Mouse (Mus musculus) intestine, postnatal 0 days (tissue): ENCODE measurements at regions not wholly inside any gene's neighbourhood (a gene's known extent, or its start where the extent isn't known, plus 50 kb on each side); places are given as distances from the start of the nearest gene placed in this dataset.

Source experiments
- ATAC-seq: fragments of 200-750 bp; cut with Nextera tagmentation; 2 replicates; pipeline ENCODE4 v1.8.0; 2017; ENCODE audit warnings: mild to moderate bottlenecking, moderate TSS enrichment, moderate library complexity
- H3K27ac ChIP-seq: fragments of 300-500 bp; sonication (generic); 2 replicates; pipeline ENCODE4 v1.5.1; 2014; ENCODE audit warnings: mild to moderate bottlenecking, low read depth, low read length, moderate library complexity
- H3K27me3 ChIP-seq: fragments of 300-500 bp; sonication (generic); replicated peaks from 2 replicates; pipeline ENCODE4 v1.6.1; 2014; ENCODE audit warnings: low read length, mixed read lengths; ENCODE audit not compliant: control insufficient read depth, insufficient read depth
- H3K36me3 ChIP-seq: fragments of 300-500 bp; sonication (generic); 2 replicates; pipeline ENCODE4 v1.6.1; 2014; ENCODE audit warnings: mild to moderate bottlenecking, moderate library complexity; ENCODE audit not compliant: control insufficient read depth, insufficient read depth
- H3K4me1 ChIP-seq: fragments of 300-500 bp; sonication (generic); replicated peaks from 2 replicates; pipeline ENCODE4 v1.6.1; 2014; ENCODE audit warnings: antibody characterized with exemption, low read length, mixed read lengths; ENCODE audit not compliant: control insufficient read depth, insufficient read depth
- H3K4me2 ChIP-seq: fragments of 300-500 bp; sonication (generic); replicated peaks from 2 replicates; pipeline ENCODE4 v1.6.1; 2014; ENCODE audit warnings: low read depth, mild to moderate bottlenecking, moderate library complexity
- H3K4me3 ChIP-seq: fragments of 300-500 bp; sonication (generic); 2 replicates; pipeline ENCODE4 v1.5.1; 2014; ENCODE audit warnings: low read depth, low read length
- H3K9ac ChIP-seq: fragments of 300-500 bp; sonication (generic); 2 replicates; pipeline ENCODE4 v1.6.1; 2014; ENCODE audit warnings: mild to moderate bottlenecking, low read depth, low read length
- H3K9me3 ChIP-seq: fragments of 300-500 bp; sonication (generic); 2 replicates; pipeline ENCODE4 v1.6.1; 2016; ENCODE audit warnings: mixed run types; ENCODE audit not compliant: control insufficient read depth
- CTCF ChIP-seq: sonication (generic); IDR thresholded peaks from 2 replicates; pipeline ENCODE4 v1.5.1; 2016; ENCODE audit warnings: low read depth, mild to moderate bottlenecking, control low read depth, antibody characterized with exemption, moderate library complexity
- WGBS: fragments of 180-500 bp; shearing (Covaris S2); extraction: QIAGEN DNeasy Blood & Tissue Kit; methylation state at CpG from one replicate; pipeline ENCODE4 v1.1.7; 2014; 5-methylcytosine and 5-hydroxymethylcytosine counted together

DNA sequence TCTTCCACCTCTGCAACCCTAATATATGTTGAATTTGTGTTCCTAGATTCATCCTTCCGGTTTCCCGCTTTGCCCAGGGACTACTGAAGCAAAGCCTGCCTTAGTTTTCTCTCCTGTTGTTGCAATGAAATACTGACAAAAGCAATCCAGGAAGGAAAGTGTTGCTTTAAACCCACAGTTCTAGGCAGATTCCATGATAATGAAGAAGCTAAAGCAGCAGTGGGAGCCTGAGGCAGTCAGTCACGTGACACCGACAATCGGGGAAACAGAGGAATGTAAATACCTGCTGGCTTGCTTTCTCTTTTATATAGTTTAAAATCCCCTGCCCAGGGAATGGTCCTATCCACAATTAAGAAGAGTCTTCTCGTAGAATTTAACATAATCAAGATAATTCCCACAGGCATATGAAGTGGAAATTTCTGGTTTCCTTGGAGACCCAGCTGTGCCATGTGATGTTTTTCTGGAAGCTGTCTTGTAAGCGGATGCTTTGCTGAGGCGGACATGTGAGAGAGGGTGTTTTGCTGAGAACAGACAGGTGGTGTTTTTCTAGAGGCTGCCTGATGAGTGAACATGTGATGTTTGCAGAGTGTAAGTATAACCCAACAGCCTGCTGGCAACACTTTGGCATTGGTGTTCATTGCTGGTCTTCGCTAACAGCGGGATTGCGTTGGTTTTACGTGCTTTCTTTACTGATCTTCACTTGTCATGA lies 398.0 kb downstream of the Prim2 start:
- 50% methylated on average over 12 of the region's 12 CpGs for WGBS
- no peaks in the 10 kb centered on the region for H3K9me3 ChIP-seq
- peak overlapping the region; percentile 10; the same call in 1 of the 2 replicates for H3K4me2 ChIP-seq
- no peak for TF ChIP-seq CTCF
- H3K36me3 ChIP-seq, result no peaks in the 10 kb centered on the region
- H3K4me1 ChIP-seq, result no peaks in the 10 kb centered on the region
- no peak overlapping the region for H3K4me3 ChIP-seq
- no peak overlapping the region for H3K27ac ChIP-seq
- ATAC-seq, result no peak
- H3K27me3 ChIP-seq, result no peaks in the 10 kb centered on the region
- H3K9ac ChIP-seq, result no peak overlapping the region

DNA sequence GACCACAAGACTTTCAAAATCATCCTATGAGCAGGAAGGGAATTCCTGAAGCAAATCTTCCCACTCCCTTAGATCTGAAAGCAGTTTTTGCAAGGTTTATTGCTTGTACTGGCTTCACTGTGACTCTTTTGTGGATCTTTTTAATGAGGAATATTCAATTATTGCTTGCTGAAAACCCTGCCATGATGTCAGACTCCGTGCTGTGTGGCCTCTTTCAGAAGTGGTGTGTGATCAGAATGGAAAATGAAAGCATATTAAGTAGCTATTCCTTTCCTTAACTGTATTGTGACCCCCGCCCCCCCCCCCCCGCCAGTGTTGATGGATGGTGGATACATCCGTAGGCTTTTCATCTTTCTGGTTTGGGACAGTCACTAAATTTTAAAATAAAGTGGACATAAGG lies 400.4 kb downstream of the Prim2 start:
- Histone ChIP-seq H3K4me2 (no peak overlapping the region), H3K27ac (no peak overlapping the region), H3K9me3 (no peaks in the 10 kb centered on the region), H3K27me3 (no peaks in the 10 kb centered on the region), H3K36me3 (no peaks in the 10 kb centered on the region), H3K4me1 (no peaks in the 10 kb centered on the region), H3K4me3 (no peak overlapping the region), H3K9ac (no peak overlapping the region)
- 77% methylated on average over 4 of the region's 4 CpGs for WGBS
- no peak for ATAC-seq
- TF ChIP-seq CTCF, result no peak

DNA sequence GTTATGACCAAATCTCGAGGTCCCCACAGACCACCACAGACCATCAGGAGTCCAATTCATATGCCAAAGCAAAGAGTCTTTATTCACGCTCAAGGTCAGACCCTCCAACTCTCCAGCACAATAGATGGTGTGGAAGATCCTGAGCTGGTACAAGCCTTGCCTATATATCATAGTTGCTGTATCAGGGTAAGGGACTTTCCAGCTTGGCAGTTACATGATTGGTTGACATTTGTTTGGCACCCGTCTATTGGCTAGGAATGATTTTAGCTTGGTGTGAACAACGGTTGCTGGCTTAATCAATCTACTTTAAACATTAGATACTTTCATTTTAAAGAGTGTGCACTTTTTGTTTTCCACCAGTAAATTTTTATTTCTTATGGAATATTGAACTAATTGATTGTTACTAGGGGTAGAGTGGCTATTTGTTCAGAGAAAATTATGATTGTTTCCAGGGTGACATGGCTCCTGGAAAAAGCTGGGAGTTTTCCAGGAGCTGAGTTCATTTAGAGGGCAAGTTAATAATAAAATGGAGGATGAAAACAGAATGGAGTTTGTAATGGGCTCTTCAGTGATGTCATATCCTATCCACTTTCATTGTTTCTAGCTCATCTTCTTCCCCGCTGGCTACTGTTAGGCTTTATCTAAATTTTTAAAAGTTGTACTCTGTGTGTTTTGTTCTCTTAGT lies 403.7 kb downstream of the Prim2 start:
- WGBS, result 66% methylated on average over 5 of the region's 5 CpGs
- no peaks in the 10 kb centered on the region for H3K36me3 ChIP-seq
- no peak overlapping the region for H3K27ac ChIP-seq
- no peak overlapping the region for H3K9ac ChIP-seq
- H3K4me1 ChIP-seq, result no peaks in the 10 kb centered on the region
- TF ChIP-seq CTCF, result no peak
- H3K4me2 ChIP-seq, result no peak overlapping the region
- no peak for ATAC-seq
- no peaks in the 10 kb centered on the region for H3K27me3 ChIP-seq
- H3K4me3 ChIP-seq, result no peak overlapping the region
- no peaks in the 10 kb centered on the region for H3K9me3 ChIP-seq

DNA sequence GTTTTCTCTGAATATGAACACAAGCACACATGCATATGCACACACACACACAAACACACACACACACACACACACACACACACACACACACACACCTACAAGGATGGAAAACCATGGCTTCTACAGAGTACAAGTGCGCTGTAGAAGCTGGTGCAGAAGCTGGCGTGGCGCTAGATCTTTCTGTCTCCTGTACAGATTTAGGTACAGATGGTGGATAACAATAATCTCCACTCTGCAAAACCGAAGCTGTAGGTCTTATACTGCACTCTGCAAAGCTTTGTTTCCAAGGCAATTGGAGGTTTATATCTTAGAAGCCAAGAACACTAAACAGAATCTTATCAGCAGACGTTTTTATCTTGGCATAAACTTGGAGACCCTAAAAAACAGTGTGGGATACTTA lies 420.1 kb downstream of the Prim2 start:
- Histone ChIP-seq H3K4me1 (no peaks in the 10 kb centered on the region), H3K4me3 (no peak overlapping the region), H3K9ac (no peak overlapping the region), H3K27me3 (no peaks in the 10 kb centered on the region), H3K27ac (no peak overlapping the region), H3K4me2 (no peak overlapping the region), H3K36me3 (no peaks in the 10 kb centered on the region), H3K9me3 (no peaks in the 10 kb centered on the region)
- 64% methylated on average over 5 of the region's 5 CpGs for WGBS
- ATAC-seq, result no peak
- no peak for TF ChIP-seq CTCF

DNA sequence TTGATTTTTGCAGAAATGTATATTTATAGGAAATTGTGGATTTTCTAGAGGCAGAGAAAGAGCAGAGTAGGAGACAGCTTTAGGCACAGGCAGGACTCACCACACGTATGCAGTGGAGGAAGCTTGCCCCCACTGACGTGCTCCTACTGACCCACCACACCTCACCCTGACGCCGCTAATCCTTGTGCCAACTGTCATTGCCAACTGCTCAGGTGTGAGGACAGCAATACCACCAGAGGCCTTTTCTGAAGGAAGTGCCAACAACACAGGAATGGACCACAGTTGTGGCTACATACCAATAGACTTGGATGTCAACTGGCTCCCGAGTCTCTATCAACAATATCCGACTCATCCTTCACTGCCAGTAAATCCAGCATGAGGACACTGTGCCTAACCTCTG lies 422.5 kb downstream of the Prim2 start:
- ATAC-seq, result no peak
- no peak overlapping the region for H3K9ac ChIP-seq
- WGBS, result 82% methylated on average over 6 of the region's 6 CpGs

DNA sequence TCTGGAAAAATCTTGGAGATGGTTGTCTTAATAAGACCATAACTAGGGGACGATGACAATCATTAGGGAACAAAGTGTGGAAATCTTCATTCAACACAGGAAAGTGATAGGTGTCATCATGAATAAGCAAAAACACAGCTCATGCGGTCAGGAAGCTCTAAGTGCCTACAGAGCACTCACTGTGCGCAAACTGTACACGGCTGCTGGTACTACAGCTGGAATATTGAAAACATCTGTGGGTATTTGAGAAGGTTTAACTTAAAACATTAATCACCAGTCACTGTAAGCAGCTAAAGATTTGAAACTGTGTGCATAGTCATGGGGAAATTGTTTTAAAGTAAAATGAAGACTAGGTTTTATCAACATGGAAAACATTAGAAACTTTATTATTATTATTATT lies 424.4 kb downstream of the Prim2 start:
- H3K27ac ChIP-seq, result no peak overlapping the region
- H3K4me1 ChIP-seq, result no peaks in the 10 kb centered on the region
- ATAC-seq, result no peak
- H3K27me3 ChIP-seq, result no peaks in the 10 kb centered on the region
- no peaks in the 10 kb centered on the region for H3K36me3 ChIP-seq
- no peak overlapping the region for H3K4me2 ChIP-seq
- no peak overlapping the region for H3K9ac ChIP-seq
- no peaks in the 10 kb centered on the region for H3K9me3 ChIP-seq
- 72% methylated on average over 4 of the region's 4 CpGs for WGBS
- no peak for TF ChIP-seq CTCF
- H3K4me3 ChIP-seq, result no peak overlapping the region

More for the DNA sequence above, 422.5 kb downstream of the Prim2 start:
- no peak overlapping the region for H3K4me3 ChIP-seq
- H3K9me3 ChIP-seq, result no peaks in the 10 kb centered on the region
- no peaks in the 10 kb centered on the region for H3K36me3 ChIP-seq
- H3K4me2 ChIP-seq, result no peak overlapping the region
- H3K27ac ChIP-seq, result no peak overlapping the region
- H3K4me1 ChIP-seq, result no peaks in the 10 kb centered on the region
- TF ChIP-seq CTCF, result no peak
- H3K27me3 ChIP-seq, result no peaks in the 10 kb centered on the region
